Mouse (Mus musculus): ENCODE data around the gene Tbc1d10b.
"Not testable (repeated sequence)": the region's sequence is repeated elsewhere in the genome, so short reads cannot be mapped to it uniquely, and the experiment has no call there.

Gene Tbc1d10b

DNA sequence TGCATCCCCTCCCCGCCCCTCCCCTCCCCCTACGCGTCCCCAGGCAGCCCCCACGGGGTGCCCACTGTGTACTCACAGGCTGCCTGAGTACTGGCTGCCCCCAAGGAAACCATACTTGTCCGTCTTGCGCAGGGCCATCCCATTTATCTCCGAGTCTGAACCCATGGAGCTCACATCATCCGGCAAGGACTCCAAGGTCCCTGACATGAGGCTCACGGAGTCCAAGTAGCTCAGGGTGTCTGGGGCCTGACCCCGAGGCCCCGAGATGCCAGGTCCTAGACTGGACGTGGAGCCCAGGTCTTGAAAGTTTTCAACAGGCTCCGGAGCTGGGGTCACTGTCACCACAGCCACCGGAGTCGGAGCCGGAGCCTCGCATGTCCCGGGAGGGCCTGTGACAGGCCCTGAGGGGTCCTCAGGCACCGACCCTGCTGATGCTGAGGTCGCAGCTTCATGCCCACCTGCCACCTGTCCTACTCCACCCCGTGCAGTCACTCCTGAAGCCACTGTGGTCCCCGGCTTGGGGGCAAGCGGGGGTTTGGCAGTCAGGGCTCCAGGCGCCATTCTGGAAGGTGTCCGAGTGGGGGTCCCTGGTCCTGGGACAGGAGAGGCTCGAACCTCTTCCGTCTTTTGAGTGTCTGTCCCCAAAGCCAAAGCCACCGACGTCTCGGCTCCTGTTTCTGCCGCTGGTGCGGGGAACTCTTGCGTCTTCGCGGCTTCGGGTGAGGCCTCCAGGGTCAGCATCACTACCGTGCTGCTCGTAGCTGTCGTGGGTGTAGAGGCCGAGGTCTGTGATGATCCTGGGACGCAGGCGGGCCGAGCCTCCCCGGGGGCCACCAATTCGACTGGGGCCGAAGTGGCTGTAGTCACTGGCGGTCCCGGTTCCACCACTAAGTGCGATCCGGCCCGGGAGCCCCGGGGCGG lies 634 bp downstream of the Tbc1d10b start:
- DNase-seq (ENCODE audit: low spot score in 2 of 2), result peak in 1 of 2 experiments; percentile 42

DNA sequence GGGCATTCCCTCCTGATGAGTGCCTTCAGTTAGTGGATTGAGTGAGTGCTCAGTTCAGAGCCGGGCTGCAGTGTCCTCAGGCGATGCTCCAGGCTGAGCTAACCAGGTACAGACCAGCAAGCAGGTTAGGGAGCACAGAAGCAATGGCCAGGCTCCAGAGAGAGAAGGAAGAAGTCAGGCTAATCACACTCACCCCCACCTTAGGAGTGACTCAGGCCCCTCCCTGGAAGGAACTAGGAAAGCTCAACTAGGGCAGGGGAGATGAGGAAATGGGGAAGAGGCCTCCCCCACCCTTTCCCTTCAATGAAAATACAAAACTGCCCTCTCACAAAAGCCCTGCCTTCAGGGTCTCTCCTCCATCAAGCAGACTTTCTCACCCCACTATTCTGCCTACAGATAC lies 1.7 kb downstream of the Tbc1d10b start:
- no peak for DNase-seq (ENCODE audit: low spot score in 2 of 2)

DNA sequence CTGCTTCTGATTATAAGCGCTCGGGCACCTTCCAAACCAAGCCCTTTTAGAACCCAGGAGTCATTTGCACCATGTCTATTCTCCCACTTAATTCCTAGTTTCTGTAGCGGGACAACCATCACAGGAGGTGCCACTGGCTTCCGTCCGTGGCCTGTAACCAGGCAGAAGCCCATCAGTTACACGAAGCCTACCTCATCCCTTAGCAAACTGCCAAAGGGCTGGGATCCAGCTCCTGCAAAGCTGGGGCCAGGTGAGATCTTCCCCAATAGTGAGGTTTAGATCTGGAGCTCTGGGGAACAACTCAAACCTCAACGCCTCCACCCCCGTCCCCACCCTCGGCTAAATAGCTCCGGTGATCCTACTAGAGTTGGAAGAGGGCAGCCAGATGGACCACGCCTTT lies 11.8 kb downstream of the Tbc1d10b start:
- no peak for DNase-seq (ENCODE audit: low spot score in 2 of 2)

GRCm38 (mm10) chr7:127195544-127196295 lies 12.5 kb downstream of the Tbc1d10b start, which contains the start of gene Cd2bp2:
Cd2bp2 (minus strand) TSS chr7:127196050.
- peak; percentile 88 to 93 for DNase-seq (ENCODE audit: low spot score in 2 of 2)

DNA sequence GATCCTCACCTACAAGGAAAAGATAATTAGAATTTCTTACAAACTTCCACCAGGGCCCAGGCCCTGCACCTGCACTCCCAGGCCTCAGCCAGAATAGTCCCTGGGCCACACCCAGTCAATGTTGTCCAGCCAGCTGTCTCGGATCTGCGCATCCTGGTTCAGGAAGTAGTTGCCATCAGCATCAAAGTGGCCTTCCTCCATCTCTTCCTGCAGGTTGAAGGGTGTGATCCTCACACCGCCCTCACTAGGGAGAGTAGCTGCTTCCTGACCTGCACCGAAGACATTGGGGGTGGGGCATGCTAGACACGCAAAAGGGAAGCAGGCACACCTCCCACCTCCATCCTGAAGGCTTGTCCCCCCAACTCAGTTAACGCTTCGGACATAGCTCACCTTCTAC lies 13.6 kb downstream of the Tbc1d10b start:
- no peak for DNase-seq (ENCODE audit: low spot score in 2 of 2)

DNA sequence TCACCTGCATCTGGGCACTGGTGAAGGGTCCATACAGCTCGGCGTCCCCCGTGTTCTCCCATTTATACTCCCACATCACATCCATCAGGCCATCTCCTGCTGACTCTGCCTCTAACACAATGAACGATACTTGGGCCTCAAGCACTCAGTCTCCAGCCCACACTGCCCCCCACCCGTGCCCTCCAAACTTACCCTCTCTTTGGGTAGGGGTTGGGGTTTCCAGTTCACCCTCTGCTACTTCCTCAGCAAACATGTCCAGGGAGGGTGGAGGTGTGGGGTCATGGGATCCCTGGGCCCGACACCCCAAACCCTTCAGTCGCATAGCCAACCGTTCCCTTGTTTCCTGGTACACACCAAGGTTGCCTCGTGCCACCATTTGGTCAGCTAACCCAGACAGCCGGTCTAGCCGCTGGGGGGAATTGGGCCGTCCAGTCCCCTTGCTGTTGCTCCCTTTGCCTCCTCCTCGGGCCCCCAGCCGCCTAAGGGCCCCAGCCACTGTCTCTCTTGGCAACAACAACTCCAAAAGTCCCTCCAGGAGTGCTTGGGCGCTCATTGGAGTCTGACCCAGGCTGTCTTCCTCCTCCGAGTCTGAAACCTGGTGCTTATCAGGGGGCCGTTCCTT lies 14.1 kb downstream of the Tbc1d10b start:
- no peak for DNase-seq (ENCODE audit: low spot score in 2 of 2)

DNA sequence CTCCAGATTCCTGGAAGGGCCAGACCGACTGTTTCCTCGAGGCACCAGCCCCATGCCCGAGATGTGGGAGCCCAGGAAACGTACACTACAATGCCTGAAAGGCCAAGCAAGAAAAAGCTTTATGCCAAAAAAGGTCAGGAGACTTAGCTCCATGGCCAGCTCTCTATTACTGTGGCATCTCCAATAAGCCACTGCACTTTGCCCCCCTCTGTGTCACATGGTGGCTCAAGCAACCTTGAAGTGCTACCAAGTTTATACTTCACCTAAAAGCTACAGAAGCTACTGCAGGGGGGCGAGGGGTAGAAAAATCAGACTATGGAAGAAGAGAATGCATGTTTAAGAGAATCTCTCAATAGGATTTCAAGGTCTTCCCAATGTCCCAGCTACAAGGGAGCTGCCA lies 15.3 kb downstream of the Tbc1d10b start:
- no peak for DNase-seq (ENCODE audit: low spot score in 2 of 2)

DNA sequence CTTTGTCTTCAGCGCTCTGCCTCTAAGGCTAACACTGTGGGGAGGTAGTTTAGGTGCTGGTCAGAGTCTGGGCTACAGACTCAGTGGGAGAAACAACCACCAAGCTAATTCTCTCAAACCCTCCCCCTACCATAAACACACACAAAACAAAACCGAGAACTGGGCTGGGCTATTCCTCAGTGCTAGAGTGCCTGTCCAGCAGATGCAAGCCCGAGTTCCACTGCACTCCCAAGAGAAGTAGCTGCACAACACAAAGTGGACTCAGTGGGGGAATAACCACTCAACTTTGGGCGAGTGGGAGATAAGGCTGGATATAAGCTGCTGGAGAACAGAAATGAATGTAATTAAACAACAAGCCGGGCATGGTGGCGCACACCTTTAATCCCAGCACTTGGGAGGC lies 17.6 kb downstream of the Tbc1d10b start:
- no peak for DNase-seq (ENCODE audit: low spot score in 2 of 2)

DNA sequence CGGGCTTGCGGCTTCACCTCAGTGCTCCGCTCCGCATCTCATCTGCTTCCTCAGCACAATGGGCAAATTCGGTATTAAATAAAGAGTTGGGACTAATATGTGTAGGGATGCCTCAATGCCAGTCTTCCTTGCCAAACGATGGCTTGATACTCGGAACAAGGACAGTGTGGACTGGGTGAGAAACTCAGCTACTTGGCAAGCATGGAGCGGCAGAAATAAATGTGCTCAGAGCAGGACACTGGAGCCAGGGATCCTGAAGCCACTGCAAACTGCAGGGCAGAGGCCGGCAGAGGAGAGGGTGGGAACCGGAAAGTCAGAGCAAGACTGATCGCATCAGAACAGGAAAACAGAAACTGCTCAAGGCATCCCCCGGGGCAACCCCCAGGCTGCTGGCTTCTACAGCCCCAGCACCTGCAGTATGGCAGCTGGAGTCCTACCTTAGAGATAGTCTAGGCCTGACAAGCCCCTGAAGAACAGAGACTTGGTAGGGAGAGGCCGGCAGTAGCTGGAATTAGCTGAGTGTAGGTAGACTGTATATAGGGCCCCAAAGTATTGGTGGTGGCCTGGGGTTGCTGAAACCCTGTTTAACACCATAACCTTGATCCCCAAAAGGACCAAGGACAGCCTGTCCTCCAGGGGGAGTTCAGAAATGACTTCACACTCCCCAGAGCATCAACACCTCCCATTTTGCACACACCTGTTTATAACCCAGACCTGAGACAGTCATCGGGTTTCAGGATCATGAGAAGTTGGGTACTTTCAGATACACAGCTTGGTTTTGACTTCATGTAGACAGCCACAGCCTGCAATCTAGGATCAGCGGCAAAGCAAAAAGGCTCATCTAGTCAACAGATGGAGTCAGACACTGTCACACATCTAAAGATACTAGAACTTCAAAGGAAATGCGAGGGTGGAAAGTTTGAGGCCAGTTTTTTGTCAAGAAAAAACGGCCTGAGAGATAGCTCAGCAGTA lies 19.7 kb downstream of the Tbc1d10b start:
- DNase-seq (ENCODE audit: low spot score in 2 of 2), result no peak

- no peak for DNase-seq (ENCODE audit: low spot score in 2 of 2)
These were observed 20.9 kb downstream of the Tbc1d10b start for GRCm38 (mm10) chr7:127187351-127187750.

GRCm38 (mm10) chr7:127185601-127186000 lies 22.7 kb downstream of the Tbc1d10b start:
- DNase-seq (ENCODE audit: low spot score in 2 of 2), result no peak

DNA sequence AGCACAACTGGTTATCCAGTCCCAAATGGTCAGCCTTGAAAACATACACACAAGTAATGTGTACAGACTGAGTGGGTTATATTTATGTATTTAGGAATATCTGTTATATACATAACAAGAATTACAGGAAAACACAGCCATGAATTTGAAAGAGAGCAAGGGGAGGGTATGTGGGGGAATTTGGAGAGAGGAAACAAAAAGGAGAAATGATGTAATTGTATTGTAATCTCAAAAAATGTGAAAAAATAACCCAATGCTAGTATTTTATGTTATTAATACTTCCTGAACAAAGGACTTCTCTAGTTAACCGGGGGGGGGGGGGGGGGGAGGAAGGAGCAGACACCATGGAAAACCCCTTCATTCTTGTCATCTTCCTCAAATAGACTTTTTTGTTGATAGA lies 23.5 kb downstream of the Tbc1d10b start:
- DNase-seq (ENCODE audit: low spot score in 2 of 2), result no peak

GRCm38 (mm10) chr7:127183828-127184227 lies 24.4 kb downstream of the Tbc1d10b start:
- no peak for DNase-seq (ENCODE audit: low spot score in 2 of 2)

GRCm38 (mm10) chr7:127183345-127183744 lies 24.9 kb downstream of the Tbc1d10b start:
- no peak for DNase-seq (ENCODE audit: low spot score in 2 of 2)

- not testable (repeated sequence) for DNase-seq (ENCODE audit: low spot score in 2 of 2)
These were observed 26.5 kb downstream of the Tbc1d10b start for GRCm38 (mm10) chr7:127181724-127182123.

- no peak for DNase-seq (ENCODE audit: low spot score in 2 of 2)
These were observed 27.5 kb downstream of the Tbc1d10b start for GRCm38 (mm10) chr7:127180783-127181182.

DNA sequence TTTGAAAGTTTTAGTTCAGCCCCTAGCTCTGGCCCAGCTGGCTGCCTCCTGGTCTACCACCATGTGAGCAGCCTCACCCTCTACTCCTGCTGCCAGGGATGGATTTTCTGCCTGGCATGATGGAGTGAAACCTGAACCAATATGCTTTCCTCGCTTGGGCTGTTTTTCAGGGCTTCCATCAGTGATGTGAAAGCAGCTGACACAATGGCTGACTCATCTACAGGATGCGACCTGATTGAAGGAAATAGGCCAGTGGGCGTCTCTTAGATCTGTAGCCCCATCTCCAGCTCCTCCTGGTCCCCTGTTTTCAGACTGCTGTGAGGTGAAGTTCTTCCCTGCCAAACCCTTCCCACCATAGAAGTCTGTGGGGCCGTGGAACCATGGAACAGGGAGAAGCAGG lies 31.3 kb downstream of the Tbc1d10b start:
- no peak for DNase-seq (ENCODE audit: low spot score in 2 of 2)

GRCm38 (mm10) chr7:127166501-127166900 lies 41.8 kb downstream of the Tbc1d10b start:
- DNase-seq (ENCODE audit: low spot score in 2 of 2), result no peak

- DNase-seq (ENCODE audit: low spot score in 2 of 2), result no peak
These were observed 42.4 kb downstream of the Tbc1d10b start for GRCm38 (mm10) chr7:127165607-127166493.

DNA sequence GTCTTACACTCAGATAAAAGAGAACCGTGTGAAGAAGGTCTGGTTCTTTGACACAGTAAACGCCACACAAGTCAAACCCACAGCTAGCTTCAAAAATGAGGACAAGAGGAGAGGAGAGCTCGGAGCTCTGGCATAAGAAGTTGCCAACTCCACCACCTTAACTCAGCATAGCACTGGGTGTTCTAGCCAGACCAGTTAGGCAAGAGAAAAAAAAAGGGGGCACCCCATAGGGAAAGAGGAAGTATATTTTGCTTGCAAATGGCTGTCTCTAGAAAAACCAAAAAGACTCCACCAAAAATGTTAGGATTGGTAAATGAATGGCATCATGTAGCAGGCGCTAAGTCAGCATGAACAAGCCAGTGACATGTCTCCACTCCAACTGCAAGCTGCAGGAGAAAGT lies 44.3 kb downstream of the Tbc1d10b start:
- DNase-seq (ENCODE audit: low spot score in 2 of 2), result no peak
